15 mouse cellular contexts compared by ENCODE assay signal in genomic region chr4:52211022-52211421, GRCm38 (mm10).
DNase-seq lines count a peak whose midpoint lies in the region; ATAC-seq and TF ChIP-seq lines count a peak whose summit lies in the region.
"Had no signal": no experiment of that assay in that cellular context is flagged by ENCODE, and none has a peak within 500 bp of the region (broad histone marks: within the 10 kb centered on the region; RNA-seq: fewer than 3 reads in every experiment).

No protein-coding gene starts in this region.

- peak overlapping the region; percentile 15; the same call in 1 of the 2 replicates for H3K27ac ChIP-seq in forebrain, embryonic 15.5 days (replicated peaks)
- H3K27ac ChIP-seq in hindbrain, postnatal 0 days = 0 out of 2 replicates have a peak overlapping the region, but pooled peaks have one; percentile 0
- 0 out of 2 replicates have a peak overlapping the region, but pooled peaks have one; percentile 26 for H3K27ac ChIP-seq in midbrain, postnatal 0 days (ENCODE audit: low read depth, low read length)
- H3K27ac ChIP-seq: embryonic facial prominence, embryonic 12.5 days; heart, embryonic 10.5 days; limb, embryonic 15.5 days had no signal

- peak; percentile 71 for ATAC-seq in forebrain, embryonic 15.5 days (replicated peaks)
- peak; percentile 84 for ATAC-seq in hindbrain, postnatal 0 days
- ATAC-seq in midbrain, postnatal 0 days (ENCODE audit: low FRiP score) = peak; percentile 70; the same call in 1 of the 2 replicates
- ATAC-seq in frontal cortex, adult (ENCODE audit: low TSS enrichment) = no peak
- ATAC-seq: inflammation-experienced regulatory T-cells, adult 6 months had no signal

- H3K9me3 ChIP-seq in forebrain, embryonic 15.5 days = no peaks in the 10 kb centered on the region
- no peaks in the 10 kb centered on the region for H3K9me3 ChIP-seq in hindbrain, postnatal 0 days (ENCODE audit: low read length)
- H3K9me3 ChIP-seq in midbrain, postnatal 0 days (ENCODE audit: low read length) = no peaks in the 10 kb centered on the region
- H3K9me3 ChIP-seq: embryonic facial prominence, embryonic 12.5 days; heart, embryonic 10.5 days; limb, embryonic 15.5 days had no signal

- H3K9ac ChIP-seq in forebrain, embryonic 15.5 days (replicated peaks) = no peak overlapping the region
- no peak overlapping the region for H3K9ac ChIP-seq in hindbrain, postnatal 0 days (replicated peaks; ENCODE audit: low read length)
- no peak overlapping the region for H3K9ac ChIP-seq in midbrain, postnatal 0 days (replicated peaks; ENCODE audit: low read length, poor library complexity, severe bottlenecking)
- H3K9ac ChIP-seq: embryonic facial prominence, embryonic 12.5 days; limb, embryonic 15.5 days; lung, embryonic 14.5 days had no signal

- TF ChIP-seq CTCF in hindbrain, postnatal 0 days (IDR thresholded peaks at IDR 0.05; ENCODE audit: low read depth) = no peak
- TF ChIP-seq CTCF in midbrain, postnatal 0 days (IDR thresholded peaks at IDR 0.05) = no peak

- no peak overlapping the region for H3K4me3 ChIP-seq in forebrain, embryonic 15.5 days
- no peak overlapping the region for H3K4me3 ChIP-seq in hindbrain, postnatal 0 days (ENCODE audit: low read length)
- H3K4me3 ChIP-seq in midbrain, postnatal 0 days (ENCODE audit: low read depth, low read length) = no peak overlapping the region
- H3K4me3 ChIP-seq: embryonic facial prominence, embryonic 12.5 days; heart, embryonic 10.5 days; limb, embryonic 15.5 days had no signal

- no peak overlapping the region for H3K4me2 ChIP-seq in forebrain, embryonic 15.5 days (replicated peaks)
- no peak overlapping the region for H3K4me2 ChIP-seq in hindbrain, postnatal 0 days (ENCODE audit: low read depth, low read length)
- no peak overlapping the region for H3K4me2 ChIP-seq in midbrain, postnatal 0 days (ENCODE audit: low read depth, low read length, poor library complexity, severe bottlenecking)
- H3K4me2 ChIP-seq: embryonic facial prominence, embryonic 12.5 days; limb, embryonic 15.5 days; lung, embryonic 14.5 days had no signal

- peak; percentile 9 for DNase-seq in kidney, postnatal 10 days
- no peak for DNase-seq in kidney, adult 9 months
- peak; percentile 52 for DNase-seq in hindbrain, postnatal 0 days (ENCODE audit: low spot score)
- peak; percentile 64 for DNase-seq in midbrain, postnatal 0 days (ENCODE audit: low spot score)
- DNase-seq in adrenal gland, adult (ENCODE audit: inconsistent age in 2 of 2, low spot score in 1 of 2) = no peak
- no peak for DNase-seq in frontal cortex, adult 2 months (ENCODE audit: extremely low spot score in 1 of 2, low spot score in 1 of 2)
- DNase-seq: adrenal gland, postnatal 25 days; lung, embryonic 14.5 days had no signal

- H3K4me1 ChIP-seq in forebrain, embryonic 15.5 days = 0 out of 2 replicates have a peak, but pooled peaks cover 6% of the 10 kb centered on the region
- no peaks in the 10 kb centered on the region for H3K4me1 ChIP-seq in hindbrain, postnatal 0 days (ENCODE audit: insufficient read depth, low read length)
- no peaks in the 10 kb centered on the region for H3K4me1 ChIP-seq in midbrain, postnatal 0 days (ENCODE audit: insufficient read depth, low read length)
- H3K4me1 ChIP-seq: embryonic facial prominence, embryonic 12.5 days; heart, embryonic 10.5 days; limb, embryonic 15.5 days had no signal

- no peaks in the 10 kb centered on the region for H3K27me3 ChIP-seq in forebrain, embryonic 15.5 days
- no peaks in the 10 kb centered on the region for H3K27me3 ChIP-seq in hindbrain, postnatal 0 days (ENCODE audit: insufficient read depth, low read length)
- no peaks in the 10 kb centered on the region for H3K27me3 ChIP-seq in midbrain, postnatal 0 days (ENCODE audit: insufficient read depth, low read length)
- H3K27me3 ChIP-seq: CH12.LX; embryonic facial prominence, embryonic 12.5 days; limb, embryonic 15.5 days had no signal

- no peaks in the 10 kb centered on the region for H3K36me3 ChIP-seq in forebrain, embryonic 15.5 days
- H3K36me3 ChIP-seq in hindbrain, postnatal 0 days (ENCODE audit: insufficient read depth, low read length) = no peaks in the 10 kb centered on the region
- no peaks in the 10 kb centered on the region for H3K36me3 ChIP-seq in midbrain, postnatal 0 days (ENCODE audit: insufficient read depth, low read length)
- H3K36me3 ChIP-seq: embryonic facial prominence, embryonic 12.5 days; heart, embryonic 10.5 days; limb, embryonic 15.5 days had no signal

- WGBS in forebrain, embryonic 15.5 days = 29% methylated on average over 5 of the region's 5 CpGs
- WGBS in hindbrain, postnatal 0 days = 10% methylated on average over 5 of the region's 5 CpGs
- 26% methylated on average over 5 of the region's 5 CpGs for WGBS in midbrain, postnatal 0 days

Comparison
In these comparisons a context has a peak if more than half of its experiments do, and no peak if none do; other contexts are left out.
1. DNase-seq: peak in kidney, postnatal 10 days (single experiment), hindbrain, postnatal 0 days (single experiment) and midbrain, postnatal 0 days (single experiment); none in kidney, adult 9 months (single experiment), adrenal gland, adult (0 of 2) and frontal cortex, adult 2 months (0 of 2).
2. Peak in every context shown above with its lines, with median percentiles within 50 percentile points of each other: H3K27ac ChIP-seq.